Mouse (Mus musculus) heart, adult 10 weeks (tissue): ENCODE data around the gene Myadm. TPM values are rescaled to one million over a fixed set of nuclear protein-coding genes. Genes with fewer than 3 reads are reported as not detected.

Source experiments
- polyA plus RNA-seq: library from polyadenylated mRNA; stranded (reverse); fragments of 350-450 nt; fragmentation: Illumina TruSeq; extraction: RNeasy Lipid Tissue Mini Kit (QIAGEN cat#74804); gene quantifications from one replicate; pipeline ENCODE4 v1.2.3, GENCODE M21; 2014; ENCODE audit warnings: low read depth, low replicate concordance

Myadm gene
- 135 TPM for polyA plus RNA-seq

DNA sequence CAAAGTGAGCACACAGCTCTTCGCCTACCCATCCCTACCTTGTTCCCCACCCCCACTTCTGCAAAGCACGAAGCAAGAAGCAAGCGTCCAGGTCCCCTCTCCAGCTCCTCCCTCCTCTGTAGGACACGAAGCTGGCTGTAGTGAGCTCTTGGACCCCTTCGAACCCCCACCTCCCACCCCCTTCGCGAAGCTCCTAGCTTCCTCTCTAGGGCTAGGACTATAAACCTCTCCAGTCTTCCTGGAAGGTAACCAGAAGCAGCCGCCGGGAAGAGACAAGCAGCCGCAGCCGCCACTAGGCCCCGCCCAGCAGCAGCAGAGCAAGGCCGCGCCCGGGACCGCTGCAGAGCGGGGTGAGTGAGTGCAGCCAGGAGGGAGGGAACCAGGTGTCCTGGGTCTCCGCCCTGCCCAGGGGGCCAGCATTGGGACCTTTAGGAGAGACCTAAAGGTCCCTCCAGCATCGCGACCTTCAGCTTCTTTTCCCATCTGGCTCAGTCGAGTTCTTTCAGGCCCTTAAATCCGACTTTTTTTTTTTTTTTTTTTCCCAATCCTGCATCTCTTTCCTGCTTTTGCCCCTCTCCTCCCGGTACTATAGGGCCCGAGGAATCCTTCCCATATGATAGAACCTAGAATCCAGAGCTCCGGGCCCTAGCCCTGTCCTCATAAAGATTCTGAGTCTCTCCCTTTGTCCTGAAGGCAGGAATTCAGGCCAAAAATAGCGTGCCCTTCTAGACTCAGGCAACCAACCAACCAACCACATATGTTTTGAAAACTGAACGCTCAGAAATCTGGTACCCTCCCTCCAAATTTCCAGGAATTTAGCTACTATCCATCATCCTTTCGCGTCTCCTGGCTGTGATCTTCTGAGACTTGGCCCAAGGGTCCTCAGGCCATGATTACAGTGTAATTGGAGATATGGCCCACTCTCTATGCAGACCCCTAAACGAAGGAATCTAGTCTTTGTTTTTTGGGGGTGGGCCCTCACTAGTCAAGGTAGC, at the start of gene Myadm, which contains the start of gene Prkcg:
Myadm (plus strand) TSS at position 105 of the 995 bp plus-strand sequence.
Prkcg (plus strand) TSS at position 204 of the 995 bp plus-strand sequence.

GRCm38 (mm10) chr7:3332619-3333521, 44.0 kb downstream of the Myadm start, which contains the start of gene Cacng7:
Gene Cacng7, plus strand, starts transcription at chr7:3332955.

Other genes with a start within 250 kb of the Myadm start
- not detected for gene AU018091, start 119.9 kb upstream of the Myadm start, polyA plus RNA-seq
- not detected for gene Nlrp12, start 39.3 kb upstream of the Myadm start, polyA plus RNA-seq
- gene Prkcg, start 99 bp downstream of the Myadm start, polyA plus RNA-seq = 2.2 TPM
- gene Cacng7, start 43.9 kb downstream of the Myadm start, polyA plus RNA-seq = 4.3 TPM
- not detected for gene Cacng8, start 101.6 kb downstream of the Myadm start, polyA plus RNA-seq
- gene Cacng6, start 135.1 kb downstream of the Myadm start, polyA plus RNA-seq = 4.2 TPM
- gene Tarm1, start 213.5 kb downstream of the Myadm start, polyA plus RNA-seq = not detected